Mouse (Mus musculus) stomach, embryonic 15.5 days (tissue): ENCODE data around the gene Sac3d1. TPM values are rescaled to one million over a fixed set of nuclear protein-coding genes. Genes with fewer than 3 reads are reported as not detected.
A peak's percentile ranks its signal among the peaks of the same experiment; 100 is the strongest.

Experiments used
- ATAC-seq: fragments of 200-750 bp; cut with Nextera tagmentation; 2 replicates; pipeline ENCODE4 v1.8.0; 2017; ENCODE audit warnings: low read depth, moderate number of reproducible peaks, moderate TSS enrichment; ENCODE audit not compliant: insufficient read depth, low FRiP score
- H3K27ac ChIP-seq: fragments of 300-500 bp; sonication (generic); 2 replicates; pipeline ENCODE4 v1.5.1; 2015; ENCODE audit warnings: mild to moderate bottlenecking, inconsistent platforms
- H3K27me3 ChIP-seq: fragments of 300-500 bp; sonication (generic); replicated peaks from 2 replicates; pipeline ENCODE4 v1.6.1; 2015; ENCODE audit warnings: inconsistent platforms
- H3K36me3 ChIP-seq: fragments of 300-500 bp; sonication (generic); 2 replicates; pipeline ENCODE4 v1.6.1; 2015; ENCODE audit warnings: inconsistent platforms
- H3K4me1 ChIP-seq: fragments of 300-500 bp; sonication (generic); 2 replicates; pipeline ENCODE4 v1.6.1; 2015; ENCODE audit warnings: inconsistent platforms
- H3K4me2 ChIP-seq: fragments of 300-500 bp; sonication (generic); 2 replicates; pipeline ENCODE4 v1.6.1; 2015; ENCODE audit warnings: mild to moderate bottlenecking, inconsistent platforms
- H3K4me3 ChIP-seq: fragments of 300-500 bp; sonication (generic); replicated peaks from 2 replicates; pipeline ENCODE4 v1.5.1; 2015; ENCODE audit warnings: inconsistent platforms
- H3K9ac ChIP-seq: fragments of 300-500 bp; sonication (generic); 2 replicates; pipeline ENCODE4 v1.6.1; 2015; ENCODE audit warnings: inconsistent platforms
- H3K9me3 ChIP-seq: fragments of 300-500 bp; sonication (generic); 2 replicates; pipeline ENCODE4 v1.6.1; 2016; ENCODE audit warnings: inconsistent platforms
- WGBS: fragments of 180-500 bp; shearing (Covaris S2); methylation state at CpG from one replicate; pipeline ENCODE4 v1.1.7; 2015; 5-methylcytosine and 5-hydroxymethylcytosine counted together
- polyA plus RNA-seq: library from polyadenylated mRNA; unstranded; fragments of >200 nt; fragmentation: Nextera tagmentation; extraction: Ambion mirVana; gene quantifications from 2 replicates; pipeline ENCODE4 v1.2.1, GENCODE M21; 2015

Sac3d1 gene
- polyA plus RNA-seq, 1 experiment from 2014 or later: 46.1 TPM

DNA sequence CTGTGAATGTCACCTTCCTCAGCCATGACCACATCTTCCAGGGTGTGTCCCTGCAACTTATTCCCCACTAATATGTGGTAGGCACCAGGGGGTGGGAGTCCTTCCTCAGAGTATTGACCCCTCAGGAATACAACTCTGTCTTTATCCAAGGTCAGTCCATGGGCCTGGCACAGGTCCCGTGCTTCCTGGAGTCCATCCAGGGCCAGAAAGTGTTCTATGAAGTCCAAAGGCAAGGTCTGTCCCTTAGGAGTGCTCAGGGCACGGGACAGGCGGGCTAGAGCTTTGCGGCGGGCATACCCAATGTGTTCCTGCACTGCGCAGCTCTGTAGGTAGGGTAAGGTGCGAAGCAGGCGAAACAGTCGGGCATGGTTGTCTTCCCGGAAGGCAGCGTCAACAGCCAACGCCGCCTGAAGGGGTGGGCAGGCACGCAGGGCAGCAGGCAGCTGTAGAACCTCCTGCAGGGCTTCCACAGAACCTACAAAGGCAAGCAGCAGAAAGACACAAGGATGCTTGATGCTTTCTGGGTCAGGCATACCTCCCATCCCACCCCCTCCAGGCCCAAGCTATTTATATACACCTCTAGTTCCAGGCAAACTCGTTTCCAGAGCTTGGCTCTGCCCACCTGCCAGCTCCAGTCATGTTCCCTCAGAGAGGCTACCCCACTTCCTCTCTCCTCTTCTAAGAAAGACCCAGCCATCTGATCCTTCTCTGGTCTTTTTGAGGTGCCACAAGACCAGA is 2.2 kb downstream of the Sac3d1 start:
- no peak overlapping the region for H3K4me3 ChIP-seq
- peaks cover 21% of the 10 kb centered on the region for H3K4me1 ChIP-seq
- H3K9ac ChIP-seq: no peak overlapping the region
- peaks cover 27% of the 10 kb centered on the region for H3K36me3 ChIP-seq
- WGBS: 89% methylated on average over 15 of the region's 15 CpGs
- no peak overlapping the region for H3K27ac ChIP-seq
- H3K27me3 ChIP-seq: no peaks in the 10 kb centered on the region
- no peak for ATAC-seq
- H3K4me2 ChIP-seq: peak overlapping the region; percentile 80; the same call in 1 of the 2 replicates
- no peaks in the 10 kb centered on the region for H3K9me3 ChIP-seq

DNA sequence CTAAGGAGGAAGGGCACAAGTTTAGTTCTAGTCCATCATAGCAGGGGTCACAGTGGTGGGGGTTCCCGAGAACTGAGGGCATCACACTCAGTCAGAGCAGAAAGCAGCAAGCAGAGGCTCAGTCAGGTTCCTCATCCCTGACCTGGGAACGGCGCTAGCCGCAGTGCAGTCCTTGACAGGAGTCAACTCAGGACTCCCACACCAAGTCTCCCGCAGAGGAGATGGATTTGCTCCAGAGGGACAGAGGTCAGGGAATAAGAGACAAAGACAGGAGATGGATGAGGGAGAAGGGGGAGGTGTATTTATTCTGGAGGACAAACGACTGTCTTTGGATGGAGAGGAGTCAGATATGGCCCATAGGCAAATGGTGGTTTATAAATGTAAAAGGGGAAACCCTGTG is 5.3 kb downstream of the Sac3d1 start:
- Histone ChIP-seq H3K9ac (no peak overlapping the region), H3K4me3 (no peak overlapping the region), H3K36me3 (peaks cover 27% of the 10 kb centered on the region), H3K4me2 (no peak overlapping the region), H3K9me3 (no peaks in the 10 kb centered on the region), H3K4me1 (peaks cover 15% of the 10 kb centered on the region), H3K27ac (no peak overlapping the region), H3K27me3 (no peaks in the 10 kb centered on the region)
- ATAC-seq: no peak
- 42% methylated on average over 6 of the region's 6 CpGs for WGBS

DNA sequence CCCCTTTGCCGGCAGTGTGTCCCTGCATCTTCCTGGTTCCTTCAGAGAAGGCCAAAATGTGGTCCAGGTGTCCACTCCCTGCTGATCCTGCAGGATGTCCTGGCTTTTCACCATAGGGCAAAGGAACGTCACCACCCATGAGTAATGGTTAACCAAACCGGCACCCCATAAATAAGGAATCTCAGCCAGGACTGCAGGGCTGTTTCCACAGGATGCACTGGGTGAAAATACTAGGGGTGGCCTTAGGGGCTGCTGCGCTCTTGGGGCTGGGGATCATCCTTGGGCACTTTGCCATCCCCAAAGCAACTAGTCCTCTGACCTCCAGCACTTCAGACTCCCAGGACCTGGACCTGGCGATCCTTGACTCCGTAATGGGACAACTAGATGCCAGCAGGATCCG is 12.9 kb downstream of the Sac3d1 start, which contains the start of gene Naaladl1:
Naaladl1 (plus strand) TSS at position 197 of the 400 bp plus-strand sequence.
- Histone ChIP-seq H3K9me3 (no peaks in the 10 kb centered on the region), H3K27ac (no peak within 1 kb of the TSS), H3K27me3 (no peaks in the 10 kb centered on the region), H3K36me3 (no peaks in the 10 kb centered on the region), H3K4me1 (no peaks in the 10 kb centered on the region), H3K9ac (no peak within 1 kb of the TSS), H3K4me2 (no peak within 1 kb of the TSS), H3K4me3 (no peak within 1 kb of the TSS)
- ATAC-seq: no peak
- 84% methylated on average over 7 of the region's 7 CpGs for WGBS

DNA sequence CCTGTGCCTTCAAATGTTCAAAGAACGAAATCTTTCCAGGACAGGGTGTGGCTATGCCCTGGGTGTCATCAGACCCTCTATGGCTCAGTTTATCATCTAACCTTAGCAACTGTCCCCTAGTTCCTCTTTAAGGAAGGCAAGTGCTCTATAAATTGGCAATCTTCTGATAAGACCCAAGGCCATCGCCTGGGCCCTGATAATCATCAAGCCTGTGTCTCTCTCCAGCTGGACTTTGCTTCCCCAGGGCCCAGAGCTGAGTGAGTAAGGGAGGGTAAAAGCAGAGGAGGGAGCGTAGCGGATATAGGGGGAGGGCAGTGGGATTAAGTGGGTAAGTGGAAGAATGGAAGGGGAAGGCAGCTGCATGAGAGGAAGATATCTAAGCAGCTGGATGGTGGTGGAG is 14.0 kb downstream of the Sac3d1 start:
- Histone ChIP-seq H3K4me3 (no peak overlapping the region), H3K27me3 (no peaks in the 10 kb centered on the region), H3K36me3 (no peaks in the 10 kb centered on the region), H3K9me3 (no peaks in the 10 kb centered on the region), H3K4me2 (no peak overlapping the region), H3K27ac (no peak overlapping the region), H3K9ac (no peak overlapping the region), H3K4me1 (no peaks in the 10 kb centered on the region)
- 65% methylated on average over 4 of the region's 4 CpGs for whole genome bisulfite sequencing
- no peak for ATAC-seq

DNA sequence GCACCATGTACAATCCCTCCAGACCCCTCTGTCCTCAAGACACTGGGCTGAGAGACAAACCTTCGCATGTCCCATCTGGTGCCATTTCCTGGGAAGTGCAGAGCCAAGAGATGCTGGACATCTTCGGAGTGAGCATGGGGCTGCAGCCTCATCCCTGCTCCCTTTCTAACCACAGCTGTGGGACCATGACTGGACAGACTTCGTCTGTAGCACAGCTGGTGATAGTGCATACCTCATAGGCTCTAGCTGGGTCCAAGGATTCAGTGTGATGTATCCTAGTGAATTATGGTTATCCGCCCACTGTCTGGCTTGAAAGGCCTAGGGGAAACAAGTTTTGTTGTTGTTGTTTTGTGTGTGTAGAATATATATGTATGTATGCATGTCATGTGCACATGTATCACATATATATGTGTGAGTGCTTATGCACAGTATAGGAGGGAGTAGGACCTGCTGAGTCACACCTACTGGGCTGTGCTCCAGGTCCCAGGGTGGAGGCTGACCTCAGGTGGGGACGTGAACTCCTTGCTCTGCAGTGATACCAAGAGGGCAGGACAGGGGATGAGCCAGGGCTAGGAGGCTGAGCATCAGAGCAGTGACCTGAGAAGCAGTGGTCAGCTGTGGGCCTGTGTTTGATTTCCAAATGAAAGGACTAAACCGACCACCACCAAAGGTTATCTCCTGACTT is 16.1 kb downstream of the Sac3d1 start:
- H3K27ac ChIP-seq: no peak overlapping the region
- no peaks in the 10 kb centered on the region for H3K9me3 ChIP-seq
- H3K9ac ChIP-seq: no peak overlapping the region
- no peaks in the 10 kb centered on the region for H3K27me3 ChIP-seq
- H3K36me3 ChIP-seq: no peaks in the 10 kb centered on the region
- H3K4me3 ChIP-seq: no peak overlapping the region
- ATAC-seq: peak; percentile 63; the same call in 1 of the 2 replicates
- 71% methylated on average over 6 of the region's 6 CpGs for WGBS
- H3K4me2 ChIP-seq: no peak overlapping the region
- no peaks in the 10 kb centered on the region for H3K4me1 ChIP-seq

DNA sequence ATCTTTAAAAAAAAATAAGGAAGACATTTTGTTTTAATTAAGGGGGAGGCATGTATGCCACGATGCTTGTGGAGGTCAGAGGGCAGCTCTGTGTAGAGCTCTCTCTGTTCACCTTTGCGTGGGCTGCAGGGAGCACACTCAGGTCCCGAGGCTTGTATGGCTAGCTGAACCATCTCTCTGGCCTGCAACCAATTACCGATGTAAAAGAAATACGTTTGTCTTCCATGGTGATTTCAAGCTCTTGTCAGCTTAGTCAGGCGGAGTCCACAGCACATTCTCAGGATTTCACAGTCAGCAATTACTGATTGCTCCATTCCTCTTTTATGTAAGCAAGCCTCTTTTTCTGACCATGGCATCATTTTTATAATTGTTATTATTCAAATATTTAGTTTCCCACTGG is 17.3 kb downstream of the Sac3d1 start:
- no peaks in the 10 kb centered on the region for H3K9me3 ChIP-seq
- ATAC-seq: no peak
- H3K4me2 ChIP-seq: no peak overlapping the region
- no peaks in the 10 kb centered on the region for H3K27me3 ChIP-seq
- H3K36me3 ChIP-seq: no peaks in the 10 kb centered on the region
- H3K4me1 ChIP-seq: no peaks in the 10 kb centered on the region
- no peak overlapping the region for H3K27ac ChIP-seq
- WGBS: 64% methylated on average over 6 of the region's 6 CpGs
- no peak overlapping the region for H3K4me3 ChIP-seq
- no peak overlapping the region for H3K9ac ChIP-seq

DNA sequence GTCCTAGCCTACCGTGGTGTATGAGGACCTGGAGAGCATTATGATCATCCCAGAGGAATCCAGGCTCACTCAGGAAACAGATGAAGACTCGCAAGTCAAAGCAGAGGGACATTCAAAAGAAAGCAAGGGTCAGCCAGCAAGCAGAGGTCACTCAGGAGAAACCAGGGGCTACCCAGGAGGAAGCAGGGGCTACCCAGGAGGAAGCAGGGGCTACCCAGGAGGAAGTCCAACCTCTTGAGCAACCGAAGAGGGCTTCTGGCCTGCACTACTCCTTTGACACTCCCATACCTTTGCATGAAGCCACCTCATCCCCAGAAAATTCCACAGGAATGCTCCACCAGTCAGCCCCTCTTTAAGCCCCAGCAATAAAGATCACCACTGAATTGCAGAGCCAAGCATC is 20.6 kb downstream of the Sac3d1 start:
- Histone ChIP-seq H3K27ac (no peak overlapping the region), H3K36me3 (0 out of 2 replicates have a peak, but pooled peaks cover 8% of the 10 kb centered on the region), H3K4me1 (no peaks in the 10 kb centered on the region), H3K4me3 (no peak overlapping the region), H3K9ac (no peak overlapping the region), H3K27me3 (no peaks in the 10 kb centered on the region), H3K4me2 (no peak overlapping the region), H3K9me3 (no peaks in the 10 kb centered on the region)
- 88% methylated on average over 3 of the region's 3 CpGs for WGBS
- ATAC-seq: no peak

- WGBS: 87% methylated on average over 7 of the region's 7 CpGs
- H3K36me3 ChIP-seq: peaks cover 25% of the 10 kb centered on the region; the same call in 1 of the 2 replicates
Measured at GRCm38 (mm10) chr19:6094119-6094518, 24.3 kb downstream of the Sac3d1 start, which contains the start of gene AC131692.1. Gene AC131692.1, plus strand, starts transcription at chr19:6094419.

DNA sequence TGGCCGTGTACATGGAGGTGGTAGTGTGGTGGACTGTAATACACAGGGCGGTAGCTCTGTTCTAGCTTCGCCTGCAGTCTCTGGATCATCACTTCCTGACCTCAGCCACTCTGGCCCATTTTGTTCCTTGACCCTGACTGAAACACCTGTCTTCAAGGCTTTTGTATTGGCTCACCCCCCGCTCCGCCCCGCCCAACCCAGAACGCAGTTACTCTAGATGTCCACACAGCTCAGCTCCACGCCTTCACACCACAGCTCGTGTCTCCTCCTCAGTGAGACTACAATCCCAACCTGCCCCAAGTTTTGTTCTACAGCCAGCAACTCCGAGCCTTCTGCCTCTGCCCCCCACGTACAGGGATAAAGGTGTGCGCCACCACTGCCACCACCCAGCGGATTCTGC is 29.6 kb downstream of the Sac3d1 start:
- Histone ChIP-seq H3K4me1 (peaks cover 10% of the 10 kb centered on the region), H3K9ac (no peak overlapping the region), H3K4me2 (no peak overlapping the region), H3K4me3 (no peak overlapping the region), H3K27me3 (no peaks in the 10 kb centered on the region), H3K27ac (no peak overlapping the region), H3K36me3 (peaks cover 17% of the 10 kb centered on the region; the same call in 1 of the 2 replicates), H3K9me3 (no peaks in the 10 kb centered on the region)
- 91% methylated on average over 13 of the region's 13 CpGs for WGBS
- ATAC-seq: no peak

More at GRCm38 (mm10) chr19:6094119-6094518, 24.3 kb downstream of the Sac3d1 start, which contains the start of gene AC131692.1:
- Histone ChIP-seq H3K27ac (no peak within 1 kb of the TSS), H3K27me3 (no peaks in the 10 kb centered on the region), H3K9ac (no peak within 1 kb of the TSS), H3K4me2 (no peak within 1 kb of the TSS), H3K9me3 (no peaks in the 10 kb centered on the region), H3K4me1 (no peaks in the 10 kb centered on the region), H3K4me3 (no peak within 1 kb of the TSS)
- ATAC-seq: no peak

DNA sequence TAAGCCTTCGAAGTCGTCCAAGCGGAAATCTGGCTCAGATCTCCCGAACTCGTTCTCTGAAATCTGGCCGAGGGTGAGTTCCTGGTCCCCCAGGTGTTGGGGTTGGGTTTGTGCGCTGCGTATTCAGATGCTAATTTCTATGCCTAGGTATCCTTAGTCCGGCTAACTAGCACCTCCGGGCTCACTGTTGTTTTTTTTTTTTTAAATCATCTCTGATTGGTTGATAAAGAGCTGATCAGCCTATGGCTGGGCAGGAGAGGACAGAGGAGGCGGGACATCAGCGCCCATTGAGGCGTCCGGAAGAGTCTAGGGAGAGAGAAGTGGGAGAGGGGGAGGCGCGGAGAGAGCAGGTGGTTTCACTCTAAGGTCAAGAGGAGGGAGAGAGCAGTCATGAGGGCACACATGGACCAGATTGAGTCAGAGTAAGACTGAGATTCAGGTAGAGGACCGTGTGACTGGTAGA is 33.0 kb downstream of the Sac3d1 start:
- ATAC-seq: peak; percentile 69
- Histone ChIP-seq H3K27ac (peak overlapping the region; percentile 77), H3K9ac (peak overlapping the region; percentile 40; the same call in 1 of the 2 replicates), H3K36me3 (peaks cover 17% of the 10 kb centered on the region), H3K4me3 (peak overlapping the region; percentile 72), H3K4me1 (peaks cover 16% of the 10 kb centered on the region), H3K9me3 (no peaks in the 10 kb centered on the region), H3K27me3 (no peaks in the 10 kb centered on the region), H3K4me2 (peak overlapping the region; percentile 78)
- 0% methylated on average over 17 of the region's 17 CpGs for WGBS

DNA sequence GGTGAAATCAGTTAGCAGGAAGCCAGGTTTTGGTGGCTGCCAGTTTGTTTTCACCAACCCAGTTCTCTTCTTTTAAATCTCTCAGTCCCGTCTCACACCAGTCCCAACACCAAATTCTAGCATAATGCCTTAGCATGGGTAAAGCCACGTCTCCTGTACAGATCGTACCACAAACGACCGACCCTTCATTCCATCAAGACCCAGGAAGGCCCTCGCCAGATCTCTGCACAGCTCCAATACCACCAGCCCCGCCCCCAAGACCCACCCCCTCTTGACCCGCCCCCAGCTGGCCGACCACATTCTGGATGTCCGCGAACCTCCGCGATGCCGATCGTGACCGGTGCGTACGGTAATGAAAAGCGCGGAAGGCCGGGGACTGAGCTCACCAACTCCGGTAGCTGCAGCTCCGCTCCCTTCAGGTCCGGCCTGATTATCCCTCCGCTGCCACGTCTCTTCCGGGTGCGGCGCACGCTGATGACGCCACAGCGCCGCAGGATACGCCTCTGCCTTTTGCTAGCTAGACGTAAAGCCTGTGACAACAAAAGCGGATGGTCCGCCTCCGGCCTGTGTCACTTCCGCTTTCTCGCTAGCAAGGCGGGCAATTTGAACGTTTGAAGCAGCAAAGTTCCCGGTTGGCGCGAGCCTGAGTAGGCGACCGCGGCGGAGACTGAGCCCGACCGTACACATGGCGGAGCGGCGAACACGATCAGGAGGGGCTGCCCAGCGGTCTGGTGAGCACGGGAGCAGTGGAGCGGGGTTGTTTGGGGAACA is 33.8 kb downstream of the Sac3d1 start, which contains the start of the genes Zfpl1 and Cdca5:
Zfpl1 (minus strand) TSS at position 479 of the 771 bp plus-strand sequence.
Cdca5 (plus strand) TSS at position 506 of the 771 bp plus-strand sequence.
- peak within 1 kb of the TSS; percentile 72 for H3K4me3 ChIP-seq
- ATAC-seq: peak; percentile 88
- H3K27me3 ChIP-seq: no peaks in the 10 kb centered on the region
- H3K9me3 ChIP-seq: no peaks in the 10 kb centered on the region
- H3K4me1 ChIP-seq: peaks cover 16% of the 10 kb centered on the region
- peaks cover 20% of the 10 kb centered on the region for H3K36me3 ChIP-seq
- peak within 1 kb of the TSS; percentile 77 for H3K27ac ChIP-seq
- peak within 1 kb of the TSS; percentile 82 for H3K4me2 ChIP-seq
- H3K9ac ChIP-seq: peak within 1 kb of the TSS; percentile 60
- under 1% methylated on average over 58 of the region's 58 CpGs for WGBS
